Mouse (Mus musculus) myocyte (in vitro differentiated cells): Measurements from ENCODE around the gene Odf3.

Source experiments
- E2F4 ChIP-seq: IDR thresholded peaks from one replicate; pipeline ENCODE4 v1.6.1; 2011; ENCODE audit warnings: mild to moderate bottlenecking, control low read depth, moderate library complexity; ENCODE audit not compliant: insufficient read depth
- MAX ChIP-seq: IDR thresholded peaks from one replicate; pipeline ENCODE4 v1.6.1; 2011; ENCODE audit warnings: low read depth, mild to moderate bottlenecking, control low read depth
- MYOD1 ChIP-seq, 3 experiments: IDR thresholded peaks; one replicate each; pipeline ENCODE4 v1.6.1; 2011; ENCODE audit warnings: control low read depth in 2 of 3, low read depth in 2 of 3, mild to moderate bottlenecking in 2 of 3, moderate library complexity in 1 of 3; ENCODE audit not compliant: insufficient read length in 2 of 3, control insufficient read depth in 1 of 3
- MYOG ChIP-seq, 3 experiments: IDR thresholded peaks; one replicate each; pipeline ENCODE4 v1.6.1; 2011; ENCODE audit warnings: control low read depth in 2 of 3, low read depth in 2 of 3, mild to moderate bottlenecking in 2 of 3; ENCODE audit not compliant: insufficient read length in 2 of 3, control insufficient read depth in 1 of 3, insufficient read depth in 1 of 3
- POLR2A ChIP-seq: IDR thresholded peaks from one replicate; pipeline ENCODE4 v1.6.1; 2011; ENCODE audit warnings: low read depth, mild to moderate bottlenecking, control low read depth, moderate library complexity; ENCODE audit not compliant: insufficient read length
- POLR2AphosphoS2 ChIP-seq: IDR thresholded peaks from one replicate; pipeline ENCODE4 v1.6.1; 2011; ENCODE audit warnings: low read depth, control low read depth; ENCODE audit not compliant: insufficient read length
- SRF ChIP-seq: IDR thresholded peaks from one replicate; pipeline ENCODE4 v1.6.1; 2011; ENCODE audit warnings: low read depth; ENCODE audit not compliant: control insufficient read depth, insufficient read length
- TCF12 ChIP-seq: IDR thresholded peaks from one replicate; pipeline ENCODE4 v1.6.1; 2011; ENCODE audit warnings: mild to moderate bottlenecking, control low read depth; ENCODE audit not compliant: poor library complexity, insufficient read depth, severe bottlenecking
- TCF3 ChIP-seq: IDR thresholded peaks from one replicate; pipeline ENCODE4 v1.6.1; 2011; ENCODE audit warnings: low read depth, control low read depth; ENCODE audit not compliant: insufficient read length
- USF1 ChIP-seq: IDR thresholded peaks from one replicate; pipeline ENCODE4 v1.6.1; 2011; ENCODE audit warnings: low read depth, mild to moderate bottlenecking, control low read depth, moderate library complexity

- TF ChIP-seq POLR2A (no peak), POLR2AphosphoS2 (no peak), E2F4 (no peak), MYOD1 (IDR thresholded peaks at IDR 0.05; ENCODE audit: control insufficient read depth in 1 of 3, insufficient read length in 2 of 3, low read depth in 2 of 3) (no peak), MAX (no peak), TCF12 (no peak), TCF3 (no peak), USF1 (no peak), SRF (no peak), MYOG (IDR thresholded peaks at IDR 0.05; ENCODE audit: control insufficient read depth in 1 of 3, insufficient read depth in 1 of 3, insufficient read length in 2 of 3, low read depth in 2 of 3) (no peak)
Observed at GRCm38 (mm10) chr7:140899121-140899520, 51.5 kb downstream of the Odf3 start.
